Mouse (Mus musculus) liver, embryonic 12.5 days (tissue): Measurements from ENCODE around the gene Urad. TPM values are rescaled to one million over a fixed set of nuclear protein-coding genes. Genes with fewer than 3 reads are reported as not detected.

Experiments used
- ATAC-seq: fragments of 200-750 bp; cut with Nextera tagmentation; 2 replicates; pipeline ENCODE4 v1.8.0; 2017; ENCODE audit warnings: moderate number of reproducible peaks, mild to moderate bottlenecking, moderate library complexity
- H3K27ac ChIP-seq: fragments of 300-500 bp; sonication (generic); 2 replicates; pipeline ENCODE4 v1.5.1; 2016; ENCODE audit warnings: mild to moderate bottlenecking
- H3K27me3 ChIP-seq: fragments of 300-500 bp; sonication (generic); replicated peaks from 2 replicates; pipeline ENCODE4 v1.6.1; 2016; ENCODE audit warnings: mild to moderate bottlenecking, moderate library complexity
- H3K36me3 ChIP-seq: fragments of 300-500 bp; sonication (generic); 2 replicates; pipeline ENCODE4 v1.6.1; 2016; ENCODE audit warnings: mild to moderate bottlenecking, moderate library complexity
- H3K4me1 ChIP-seq: fragments of 300-500 bp; sonication (generic); 2 replicates; pipeline ENCODE4 v1.6.1; 2016
- H3K4me2 ChIP-seq: fragments of 300-500 bp; sonication (generic); 2 replicates; pipeline ENCODE4 v1.6.1; 2016; ENCODE audit warnings: mild to moderate bottlenecking, moderate library complexity
- H3K4me3 ChIP-seq: fragments of 300-500 bp; sonication (generic); 2 replicates; pipeline ENCODE4 v1.5.1; 2016; ENCODE audit warnings: mild to moderate bottlenecking, moderate library complexity
- H3K9ac ChIP-seq: fragments of 300-500 bp; sonication (generic); 2 replicates; pipeline ENCODE4 v1.6.1; 2016; ENCODE audit warnings: mild to moderate bottlenecking, moderate library complexity
- H3K9me3 ChIP-seq: fragments of 300-500 bp; sonication (generic); replicated peaks from 2 replicates; pipeline ENCODE4 v1.6.1; 2016; ENCODE audit warnings: mild to moderate bottlenecking, moderate library complexity
- WGBS: fragments of 180-500 bp; shearing (Covaris S2); methylation state at CpG from one replicate; pipeline ENCODE4 v1.1.7; 2016; ENCODE audit not compliant: insufficient replicate concordance; 5-methylcytosine and 5-hydroxymethylcytosine counted together
- microRNA-seq: library from miRNA; unstranded; fragments of <30 nt; microRNA quantifications from one replicate; pipeline ENCODE4, GENCODE M21; 2017
- polyA plus RNA-seq: library from polyadenylated mRNA; unstranded; fragments of >200 nt; fragmentation: Nextera tagmentation; extraction: Ambion mirVana; gene quantifications from 2 replicates; pipeline ENCODE4 v1.2.1, GENCODE M21; 2016

Urad gene
- polyA plus RNA-seq, 1 experiment from 2014 or later: 0.21 TPM

DNA sequence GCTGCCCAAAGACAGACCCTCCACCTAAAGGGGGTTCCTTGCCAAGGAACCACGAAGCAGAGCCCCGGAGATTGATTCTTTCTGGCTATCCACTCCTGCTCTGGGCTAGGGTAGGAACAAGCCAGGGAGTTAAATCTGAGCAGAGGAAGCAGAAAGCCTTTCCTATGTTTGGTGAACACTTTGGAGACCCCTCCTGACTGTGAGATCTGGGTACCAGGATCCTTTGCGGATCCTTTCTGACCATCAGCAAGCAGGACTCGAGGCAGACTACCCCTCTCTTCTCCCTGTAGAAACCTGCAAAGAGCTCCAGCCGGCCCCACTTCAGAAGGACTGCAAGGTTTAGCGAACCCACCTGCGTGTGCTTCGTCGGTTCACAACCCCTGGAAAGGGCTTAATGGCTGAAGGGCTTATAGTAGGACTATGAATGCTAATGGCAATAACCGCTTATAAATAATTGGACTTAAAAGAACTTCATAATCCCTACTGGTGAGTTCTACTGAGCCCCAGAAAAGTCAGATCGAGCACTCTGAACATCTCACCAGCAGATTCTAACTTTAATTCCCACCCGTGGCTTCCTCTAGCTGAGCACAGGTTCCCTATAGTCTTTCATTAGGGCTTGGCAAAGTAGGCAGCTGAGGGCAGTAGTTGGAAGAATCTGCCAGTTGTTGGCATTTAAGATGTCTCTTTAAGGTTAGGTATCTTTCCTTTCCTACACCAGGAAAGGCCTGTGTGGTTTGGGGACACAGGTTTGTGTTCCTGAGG is 50.0 kb downstream of the Urad start:
- H3K36me3 ChIP-seq: no peaks in the 10 kb centered on the region
- H3K27ac ChIP-seq: no peak overlapping the region
- H3K9ac ChIP-seq: no peak overlapping the region
- 9% methylated on average over 12 of the region's 12 CpGs for WGBS
- no peak overlapping the region for H3K4me2 ChIP-seq
- ATAC-seq: no peak
- H3K9me3 ChIP-seq: no peaks in the 10 kb centered on the region
- no peaks in the 10 kb centered on the region for H3K4me1 ChIP-seq
- peaks cover 99% of the 10 kb centered on the region for H3K27me3 ChIP-seq
- H3K4me3 ChIP-seq: no peak overlapping the region

- Histone ChIP-seq H3K4me3 (no peak overlapping the region), H3K36me3 (no peaks in the 10 kb centered on the region), H3K9me3 (no peaks in the 10 kb centered on the region), H3K27me3 (peaks cover 99% of the 10 kb centered on the region), H3K27ac (no peak overlapping the region), H3K9ac (no peak overlapping the region), H3K4me2 (no peak overlapping the region), H3K4me1 (no peaks in the 10 kb centered on the region)
- WGBS: 3% methylated on average over 29 of the region's 29 CpGs
- ATAC-seq: no peak
Observed at GRCm38 (mm10) chr5:147270673-147271655, 51.3 kb downstream of the Urad start.

DNA sequence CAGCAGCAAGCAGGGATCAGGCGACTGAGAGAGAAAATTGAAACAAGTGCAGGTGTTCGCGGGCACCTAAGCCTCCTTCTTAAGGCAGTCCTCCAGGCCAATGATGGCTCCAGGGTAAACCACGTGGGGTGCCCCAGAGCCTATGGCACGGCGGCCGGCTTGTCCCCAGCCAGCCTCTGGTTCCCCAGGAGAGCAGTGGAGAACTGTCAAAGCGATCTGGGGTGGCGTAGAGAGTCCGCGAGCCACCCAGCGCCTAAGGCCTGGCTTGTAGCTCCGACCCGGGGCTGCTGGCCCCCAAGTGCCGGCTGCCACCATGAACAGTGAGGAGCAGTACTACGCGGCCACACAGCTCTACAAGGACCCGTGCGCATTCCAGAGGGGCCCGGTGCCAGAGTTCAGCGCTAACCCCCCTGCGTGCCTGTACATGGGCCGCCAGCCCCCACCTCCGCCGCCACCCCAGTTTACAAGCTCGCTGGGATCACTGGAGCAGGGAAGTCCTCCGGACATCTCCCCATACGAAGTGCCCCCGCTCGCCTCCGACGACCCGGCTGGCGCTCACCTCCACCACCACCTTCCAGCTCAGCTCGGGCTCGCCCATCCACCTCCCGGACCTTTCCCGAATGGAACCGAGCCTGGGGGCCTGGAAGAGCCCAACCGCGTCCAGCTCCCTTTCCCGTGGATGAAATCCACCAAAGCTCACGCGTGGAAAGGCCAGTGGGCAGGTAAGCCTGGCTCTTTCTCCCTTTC is 52.1 kb downstream of the Urad start, which contains the start of gene Pdx1:
Gene Pdx1 (plus strand): TSS at position 34 of the 747 bp plus-strand sequence.
- Histone ChIP-seq H3K27me3 (peaks cover 98% of the 10 kb centered on the region), H3K9ac (no peak within 1 kb of the TSS), H3K4me1 (no peaks in the 10 kb centered on the region), H3K4me2 (peak within 1 kb of the TSS; percentile 9), H3K4me3 (no peak within 1 kb of the TSS), H3K27ac (no peak within 1 kb of the TSS), H3K9me3 (no peaks in the 10 kb centered on the region), H3K36me3 (no peaks in the 10 kb centered on the region)
- 3% methylated on average over 44 of the region's 44 CpGs for WGBS
- peak; percentile 54 for ATAC-seq

DNA sequence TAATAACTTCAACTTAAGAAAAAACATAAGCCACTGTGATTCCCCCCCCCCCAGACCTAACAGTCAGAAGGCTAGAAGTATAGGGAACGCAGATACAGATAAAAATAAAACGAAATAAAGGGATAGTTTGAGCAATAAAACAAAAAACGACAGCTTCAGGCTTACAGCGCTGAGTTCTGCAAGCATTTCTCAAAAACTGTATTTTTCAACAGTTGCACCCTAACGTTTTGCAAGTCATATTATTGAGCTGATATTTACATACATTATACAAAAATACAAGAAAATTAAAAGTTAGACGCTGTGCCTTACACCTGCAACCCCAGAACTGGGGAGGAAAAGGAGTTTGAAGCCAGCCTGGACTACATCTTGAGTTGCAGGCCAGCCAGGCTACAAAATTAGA is 52.9 kb downstream of the Urad start:
- no peaks in the 10 kb centered on the region for H3K4me1 ChIP-seq
- no peak overlapping the region for H3K4me2 ChIP-seq
- no peaks in the 10 kb centered on the region for H3K9me3 ChIP-seq
- H3K27ac ChIP-seq: no peak overlapping the region
- no peak overlapping the region for H3K4me3 ChIP-seq
- no peak overlapping the region for H3K9ac ChIP-seq
- ATAC-seq: no peak
- peaks cover 94% of the 10 kb centered on the region for H3K27me3 ChIP-seq
- no peaks in the 10 kb centered on the region for H3K36me3 ChIP-seq
- WGBS: 4% methylated on average over 6 of the region's 6 CpGs

- no peak for ATAC-seq
- no peak overlapping the region for H3K4me3 ChIP-seq
- H3K9ac ChIP-seq: no peak overlapping the region
- no peak overlapping the region for H3K27ac ChIP-seq
- H3K36me3 ChIP-seq: no peaks in the 10 kb centered on the region
- H3K9me3 ChIP-seq: no peaks in the 10 kb centered on the region
- H3K4me1 ChIP-seq: no peaks in the 10 kb centered on the region
- H3K27me3 ChIP-seq: peaks cover 88% of the 10 kb centered on the region
- no peak overlapping the region for H3K4me2 ChIP-seq
- WGBS: 5% methylated on average over 8 of the region's 8 CpGs
Observed at GRCm38 (mm10) chr5:147268728-147269127, 53.5 kb downstream of the Urad start.

GRCm38 (mm10) chr5:147267434-147267833 is 54.8 kb downstream of the Urad start:
- 17% methylated on average over 6 of the region's 6 CpGs for WGBS

More at GRCm38 (mm10) chr5:147267434-147267833, 54.8 kb downstream of the Urad start:
- Histone ChIP-seq H3K27ac (no peak overlapping the region), H3K9ac (no peak overlapping the region), H3K36me3 (no peaks in the 10 kb centered on the region), H3K9me3 (no peaks in the 10 kb centered on the region), H3K27me3 (peaks cover 85% of the 10 kb centered on the region), H3K4me3 (no peak overlapping the region), H3K4me1 (no peaks in the 10 kb centered on the region), H3K4me2 (no peak overlapping the region)
- no peak for ATAC-seq

Small RNAs within 50 kb of the gene (microRNA-seq; reads per million reads assigned to microRNA genes)
- gene Mir7k: not detected

Other genes with a start within 250 kb of the Urad start
- 6.5 and 6.8 TPM in 2 replicates for gene Lnx2, start 245.9 kb downstream of the Urad start, polyA plus RNA-seq
- gene Polr1d, start 245.4 kb downstream of the Urad start, polyA plus RNA-seq: 116 TPM in 2 replicates
- gene Gsx1, start 133.7 kb downstream of the Urad start, polyA plus RNA-seq: not detected in 2 replicates
- gene Pdx1, start 52.5 kb downstream of the Urad start, polyA plus RNA-seq: 0.06 and 0.25 TPM in 2 replicates
- not detected in 2 replicates for gene Cdx2, start 15.2 kb downstream of the Urad start, polyA plus RNA-seq
- 2.7 and 2.9 TPM in 2 replicates for gene Flt3, start 78.0 kb upstream of the Urad start, polyA plus RNA-seq
- 43.9 and 45.9 TPM in 2 replicates for gene Pan3, start 107.7 kb upstream of the Urad start, polyA plus RNA-seq